Mouse (Mus musculus) kidney, adult 2 months (tissue): ENCODE measurements at regions not wholly inside any gene's neighbourhood (a gene's known extent, or its start where the extent isn't known, plus 50 kb on each side); places are given as distances from the start of the nearest gene placed in this dataset.

Experiments used
- DNase-seq: peaks from one replicate; pipeline ENCODE4 v3.0.0; 2021
- H3K27ac ChIP-seq: fragments of 200-500 bp; 2 replicates; pipeline ENCODE4 v1.5.1; 2012; ENCODE audit warnings: low read depth, low read length, control low read depth, inconsistent platforms; ENCODE audit not compliant: insufficient read depth
- H3K27me3 ChIP-seq: fragments of 200-500 bp; replicated peaks from 2 replicates; pipeline ENCODE4 v1.6.1; 2012; ENCODE audit warnings: mild to moderate bottlenecking, moderate library complexity, low read length, inconsistent platforms; ENCODE audit not compliant: control insufficient read depth, insufficient read depth
- H3K36me3 ChIP-seq: fragments of 200-500 bp; 2 replicates; pipeline ENCODE4 v1.6.1; 2012; ENCODE audit warnings: mild to moderate bottlenecking, moderate library complexity, low read length, inconsistent platforms; ENCODE audit not compliant: control insufficient read depth, insufficient read depth
- H3K4me1 ChIP-seq: fragments of 200-500 bp; 2 replicates; pipeline ENCODE4 v1.6.1; 2011; ENCODE audit warnings: low read length; ENCODE audit not compliant: control insufficient read depth, insufficient read depth
- H3K4me3 ChIP-seq: fragments of 200-500 bp; 2 replicates; pipeline ENCODE4 v1.5.1; 2011; ENCODE audit warnings: mild to moderate bottlenecking, low read depth, low read length, control low read depth; ENCODE audit not compliant: insufficient read depth
- CTCF ChIP-seq: fragments of 200-500 bp; conservative IDR thresholded peaks from 2 replicates; pipeline ENCODE4 v1.5.1; 2011; ENCODE audit warnings: low read depth, mild to moderate bottlenecking, control low read depth, low read length, moderate library complexity, mixed read lengths; ENCODE audit not compliant: insufficient read depth, insufficient read length
- POLR2A ChIP-seq: fragments of 200-500 bp; IDR thresholded peaks from one replicate; pipeline ENCODE4 v1.6.1; 2011; ENCODE audit warnings: low read depth, low read length, control low read depth
- WGBS: fragments of 180-500 bp; shearing (Covaris S2); methylation state at CpG from one replicate; pipeline ENCODE4 v1.1.7; 2018; 5-methylcytosine and 5-hydroxymethylcytosine counted together

- DNase-seq, result no peak
- 71% methylated on average over 12 of the region's 12 CpGs for WGBS
- no peaks in the 10 kb centered on the region for H3K4me1 ChIP-seq
- H3K27me3 ChIP-seq, result no peaks in the 10 kb centered on the region
- no peak overlapping the region for H3K27ac ChIP-seq
- no peaks in the 10 kb centered on the region for H3K36me3 ChIP-seq
- H3K4me3 ChIP-seq, result no peak overlapping the region
- TF ChIP-seq CTCF (no peak), POLR2A (no peak)
Measured at GRCm38 (mm10) chr2:92856047-92856446, 58.9 kb upstream of the Syt13 start.

- 75% methylated on average over 8 of the region's 8 CpGs for WGBS
- Histone ChIP-seq H3K27ac (no peak overlapping the region), H3K27me3 (no peaks in the 10 kb centered on the region), H3K36me3 (no peaks in the 10 kb centered on the region), H3K4me3 (no peak overlapping the region), H3K4me1 (no peaks in the 10 kb centered on the region)
- TF ChIP-seq CTCF (no peak), POLR2A (no peak)
- no peak for DNase-seq
Measured at GRCm38 (mm10) chr2:92860502-92861197, 54.2 kb upstream of the Syt13 start.
